Mouse (Mus musculus) stomach, embryonic 14.5 days (tissue): ENCODE data around the gene Tmprss12. TPM values are rescaled to one million over a fixed set of nuclear protein-coding genes. Genes with fewer than 3 reads are reported as not detected.
A peak's percentile ranks its signal among the peaks of the same experiment; 100 is the strongest.

ENCODE experiments used
- ATAC-seq: fragments of 200-750 bp; cut with Nextera tagmentation; 2 replicates; pipeline ENCODE4 v1.8.0; 2017; ENCODE audit warnings: low read depth, moderate TSS enrichment; ENCODE audit not compliant: insufficient number of reproducible peaks, insufficient read depth, low FRiP score
- H3K27ac ChIP-seq: fragments of 300-500 bp; sonication (generic); 2 replicates; pipeline ENCODE4 v1.5.1; 2014; ENCODE audit warnings: mild to moderate bottlenecking, low read length, moderate library complexity, mixed read lengths
- H3K27me3 ChIP-seq: fragments of 300-500 bp; sonication (generic); 2 replicates; pipeline ENCODE4 v1.6.1; 2014; ENCODE audit warnings: low read length, control low read depth, mixed read lengths; ENCODE audit not compliant: control insufficient read depth, insufficient read depth
- H3K36me3 ChIP-seq: fragments of 300-500 bp; sonication (generic); 2 replicates; pipeline ENCODE4 v1.6.1; 2014; ENCODE audit warnings: mild to moderate bottlenecking, control low read depth, low read length, moderate library complexity, mixed read lengths; ENCODE audit not compliant: control insufficient read depth, insufficient read depth
- H3K4me1 ChIP-seq: fragments of 300-500 bp; sonication (generic); 2 replicates; pipeline ENCODE4 v1.6.1; 2014; ENCODE audit warnings: low read length, control low read depth, mixed read lengths; ENCODE audit not compliant: control insufficient read depth, insufficient read depth
- H3K4me2 ChIP-seq: fragments of 300-500 bp; sonication (generic); replicated peaks from 2 replicates; pipeline ENCODE4 v1.6.1; 2014; ENCODE audit warnings: low read depth, low read length, control low read depth
- H3K4me3 ChIP-seq: fragments of 300-500 bp; sonication (generic); 2 replicates; pipeline ENCODE4 v1.5.1; 2014; ENCODE audit warnings: low read depth, low read length, control low read depth
- H3K9ac ChIP-seq: fragments of 300-500 bp; sonication (generic); replicated peaks from 2 replicates; pipeline ENCODE4 v1.6.1; 2014; ENCODE audit warnings: low read depth, mild to moderate bottlenecking, control low read depth, low read length, moderate library complexity, mixed read lengths
- H3K9me3 ChIP-seq: fragments of 300-500 bp; sonication (generic); 2 replicates; pipeline ENCODE4 v1.6.1; 2016; ENCODE audit warnings: low read depth, low read length, control low read depth; ENCODE audit not compliant: control insufficient read depth
- WGBS: fragments of 180-500 bp; shearing (Covaris S2); extraction: QIAGEN DNeasy Blood & Tissue Kit; methylation state at CpG from one replicate; pipeline ENCODE4 v1.1.7; 2014; 5-methylcytosine and 5-hydroxymethylcytosine counted together
- polyA plus RNA-seq: library from polyadenylated mRNA; unstranded; fragments of >200 nt; fragmentation: Nextera tagmentation; extraction: Ambion mirVana; gene quantifications from 2 replicates; pipeline ENCODE4 v1.2.1, GENCODE M21; 2014

Gene Tmprss12
- polyA plus RNA-seq, result 0.17 and 0.25 TPM in 2 replicates

- 0 out of 2 replicates have a peak, but pooled peaks have one; percentile 23 for ATAC-seq
- H3K36me3 ChIP-seq, result no peaks in the 10 kb centered on the region
- H3K9ac ChIP-seq, result no peak within 1 kb of the TSS
- no peaks in the 10 kb centered on the region for H3K27me3 ChIP-seq
- H3K4me2 ChIP-seq, result no peak within 1 kb of the TSS
- H3K27ac ChIP-seq, result no peak within 1 kb of the TSS
- no peaks in the 10 kb centered on the region for H3K4me1 ChIP-seq
- peaks cover 4% of the 10 kb centered on the region; the same call in 1 of the 2 replicates for H3K9me3 ChIP-seq
- no peak within 1 kb of the TSS for H3K4me3 ChIP-seq
- WGBS, result 94% methylated on average over 20 of the region's 20 CpGs
Observed at GRCm38 (mm10) chr15:100280626-100281025, at the start of gene Tmprss12. Gene Tmprss12, plus strand, starts transcription at chr15:100280837.

GRCm38 (mm10) chr15:100231616-100232525, 48.8 kb upstream of the Tmprss12 start:
- Histone ChIP-seq H3K27ac (no peak overlapping the region), H3K4me2 (no peak overlapping the region), H3K4me3 (no peak overlapping the region), H3K9ac (no peak overlapping the region), H3K9me3 (no peaks in the 10 kb centered on the region), H3K36me3 (peaks cover 18% of the 10 kb centered on the region), H3K27me3 (no peaks in the 10 kb centered on the region), H3K4me1 (peaks cover 10% of the 10 kb centered on the region; the same call in 1 of the 2 replicates)
- ATAC-seq, result no peak
- 87% methylated on average over 14 of the region's 14 CpGs for WGBS

GRCm38 (mm10) chr15:100235208-100235965, 45.2 kb upstream of the Tmprss12 start:
- no peaks in the 10 kb centered on the region for H3K4me1 ChIP-seq
- no peak overlapping the region for H3K4me3 ChIP-seq
- no peaks in the 10 kb centered on the region for H3K9me3 ChIP-seq
- no peak overlapping the region for H3K27ac ChIP-seq
- no peak overlapping the region for H3K9ac ChIP-seq
- H3K36me3 ChIP-seq, result peaks cover 34% of the 10 kb centered on the region
- WGBS, result 88% methylated on average over 12 of the region's 12 CpGs
- no peak for ATAC-seq
- no peaks in the 10 kb centered on the region for H3K27me3 ChIP-seq
- no peak overlapping the region for H3K4me2 ChIP-seq

- Histone ChIP-seq H3K9ac (no peak overlapping the region), H3K27me3 (no peaks in the 10 kb centered on the region), H3K4me3 (no peak overlapping the region), H3K27ac (no peak overlapping the region), H3K36me3 (peaks cover 44% of the 10 kb centered on the region), H3K9me3 (no peaks in the 10 kb centered on the region), H3K4me1 (no peaks in the 10 kb centered on the region), H3K4me2 (no peak overlapping the region)
- no peak for ATAC-seq
- 89% methylated on average over 6 of the region's 6 CpGs for WGBS
Observed at GRCm38 (mm10) chr15:100236952-100237351, 43.7 kb upstream of the Tmprss12 start.

- WGBS, result 95% methylated on average over 6 of the region's 6 CpGs
- peaks cover 41% of the 10 kb centered on the region for H3K36me3 ChIP-seq
- no peaks in the 10 kb centered on the region for H3K4me1 ChIP-seq
- H3K27ac ChIP-seq, result no peak overlapping the region
- H3K4me3 ChIP-seq, result no peak overlapping the region
- H3K4me2 ChIP-seq, result no peak overlapping the region
- no peak overlapping the region for H3K9ac ChIP-seq
- no peaks in the 10 kb centered on the region for H3K9me3 ChIP-seq
- ATAC-seq, result no peak
- H3K27me3 ChIP-seq, result no peaks in the 10 kb centered on the region
Observed at GRCm38 (mm10) chr15:100241780-100242179, 38.9 kb upstream of the Tmprss12 start.

GRCm38 (mm10) chr15:100245951-100246350, 34.7 kb upstream of the Tmprss12 start:
- Histone ChIP-seq H3K4me2 (no peak overlapping the region), H3K4me1 (no peaks in the 10 kb centered on the region), H3K27me3 (no peaks in the 10 kb centered on the region), H3K9ac (no peak overlapping the region), H3K4me3 (no peak overlapping the region), H3K27ac (no peak overlapping the region), H3K9me3 (no peaks in the 10 kb centered on the region), H3K36me3 (peaks cover 56% of the 10 kb centered on the region)
- 95% methylated on average over 7 of the region's 7 CpGs for WGBS
- ATAC-seq, result no peak

- WGBS, result 92% methylated on average over 9 of the region's 9 CpGs
- Histone ChIP-seq H3K4me2 (no peak overlapping the region), H3K27me3 (no peaks in the 10 kb centered on the region), H3K27ac (no peak overlapping the region), H3K4me1 (no peaks in the 10 kb centered on the region), H3K36me3 (peaks cover 57% of the 10 kb centered on the region), H3K4me3 (no peak overlapping the region), H3K9me3 (no peaks in the 10 kb centered on the region), H3K9ac (no peak overlapping the region)
- no peak for ATAC-seq
Observed at GRCm38 (mm10) chr15:100247296-100247695, 33.3 kb upstream of the Tmprss12 start.

GRCm38 (mm10) chr15:100248665-100249433, 31.8 kb upstream of the Tmprss12 start:
- WGBS, result 96% methylated on average over 6 of the region's 6 CpGs
- no peak for ATAC-seq
- H3K4me3 ChIP-seq, result no peak overlapping the region
- H3K9me3 ChIP-seq, result no peaks in the 10 kb centered on the region
- H3K4me1 ChIP-seq, result no peaks in the 10 kb centered on the region
- no peaks in the 10 kb centered on the region for H3K27me3 ChIP-seq
- H3K4me2 ChIP-seq, result no peak overlapping the region
- no peak overlapping the region for H3K9ac ChIP-seq
- H3K36me3 ChIP-seq, result peaks cover 67% of the 10 kb centered on the region
- no peak overlapping the region for H3K27ac ChIP-seq
